Mouse (Mus musculus) thymus, adult 2 months (tissue): Measurements from ENCODE around the gene Plekhm1.

Source experiments
- CTCF ChIP-seq: fragments of 200-500 bp; IDR thresholded peaks from 2 replicates; pipeline ENCODE4 v1.5.1; 2012; ENCODE audit warnings: mild to moderate bottlenecking, control low read depth, low read length, moderate library complexity, borderline replicate concordance; ENCODE audit not compliant: control insufficient read depth, poor library complexity, insufficient read depth; ENCODE audit errors: extremely low read depth
- POLR2A ChIP-seq: fragments of 200-500 bp; IDR thresholded peaks from 2 replicates; pipeline ENCODE4 v1.6.1; 2012; ENCODE audit warnings: mild to moderate bottlenecking, low read length, control low read depth, moderate library complexity; ENCODE audit not compliant: control insufficient read depth, poor library complexity, insufficient read depth; ENCODE audit errors: extremely low read depth

- TF ChIP-seq CTCF (no peak), POLR2A (no peak)
Observed at GRCm38 (mm10) chr11:103356032-103356571, 56.4 kb downstream of the Plekhm1 start.
